Mouse (Mus musculus): ENCODE data around the gene Eif4h. TPM values are rescaled to one million over a fixed set of nuclear protein-coding genes. Genes with fewer than 3 reads are reported as not detected.

Gene Eif4h
- total RNA-seq, 2 experiments from 2014 or later = 285 to 287 TPM

DNA sequence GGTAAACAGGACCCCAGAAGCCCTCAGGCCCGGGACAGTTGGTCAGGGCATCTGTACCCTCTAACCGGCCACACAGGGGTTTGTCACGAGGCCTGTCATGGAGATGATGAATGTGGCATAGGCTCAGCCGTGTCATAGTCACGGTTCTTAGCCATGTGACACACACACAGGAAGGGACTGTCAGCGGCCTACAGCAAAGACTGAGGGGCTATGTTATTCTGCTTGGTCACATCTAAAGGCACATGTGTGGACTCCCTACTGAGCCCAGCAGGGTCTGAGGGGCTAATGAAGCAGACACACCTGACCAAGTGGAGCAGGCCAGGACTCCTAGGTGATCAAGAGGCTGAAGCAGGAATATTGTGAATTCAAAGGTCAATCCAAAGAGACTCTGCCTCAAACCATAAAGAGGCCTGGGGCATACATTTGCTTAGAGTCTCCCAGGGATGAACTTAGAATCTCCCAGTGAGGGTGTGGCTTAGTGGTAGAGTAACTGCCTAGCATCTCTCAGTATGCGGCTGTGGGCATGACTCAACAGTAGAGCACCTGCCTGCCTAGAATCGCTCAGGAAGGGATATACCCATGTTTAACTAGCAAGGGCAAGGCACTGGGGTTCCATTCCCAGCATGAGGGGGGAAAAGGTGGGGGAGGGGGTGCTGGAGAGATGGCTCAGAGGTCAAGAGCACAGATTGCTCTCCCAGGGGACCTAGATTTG lies 27.3 kb downstream of the Eif4h start:
- intact Hi-C loops (cut with DNase I) = no loop called here
- DNase-seq = no peak

GRCm38 (mm10) chr5:134609916-134610643 lies 29.2 kb downstream of the Eif4h start:
- DNase-seq = no peak
- intact Hi-C loops (cut with DNase I) = no loop called here

DNA sequence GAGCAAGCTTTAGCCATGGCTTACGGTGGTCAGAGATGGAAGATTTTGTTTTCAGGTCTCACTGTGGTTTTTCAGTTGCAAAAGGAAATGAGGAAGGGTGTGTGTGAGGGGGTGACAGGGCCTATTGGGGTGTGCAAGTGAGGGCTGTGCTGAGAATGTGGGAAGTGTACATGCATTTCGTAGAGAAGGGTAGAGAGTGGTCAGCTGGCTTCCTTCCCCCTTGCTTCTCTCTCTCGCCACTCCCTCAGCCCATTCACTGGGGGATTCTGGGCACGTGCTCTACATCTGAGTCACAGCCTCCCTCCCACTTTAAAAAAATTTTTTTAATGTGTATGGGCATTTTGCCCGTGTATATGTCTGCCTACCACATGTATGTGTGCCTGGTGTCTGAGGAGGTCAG lies 32.2 kb downstream of the Eif4h start:
- DNase-seq = no peak
- intact Hi-C loops (cut with DNase I) = no loop called here

- intact Hi-C loops (cut with DNase I) = no loop called here
- no peak for DNase-seq
These were observed 33.0 kb downstream of the Eif4h start for GRCm38 (mm10) chr5:134606314-134606713.

DNA sequence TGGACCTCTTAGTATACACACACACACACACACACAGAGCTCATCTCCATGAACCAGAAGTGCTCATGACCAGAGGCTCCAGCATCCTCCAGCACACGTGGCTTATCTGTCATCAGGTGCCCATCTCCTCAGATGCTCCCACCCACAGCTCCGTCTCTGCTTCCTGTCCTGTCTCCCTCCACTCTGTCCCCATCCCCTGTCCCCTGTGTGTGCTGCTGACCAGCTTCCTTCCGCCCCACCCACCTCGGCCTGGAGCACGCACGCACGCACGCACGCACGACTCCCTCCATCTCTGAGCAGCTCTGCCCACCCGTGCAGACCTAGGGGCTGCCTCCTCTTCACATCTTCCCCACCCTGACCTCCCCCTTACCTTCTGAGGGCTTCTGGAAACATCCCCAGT lies 34.9 kb downstream of the Eif4h start:
- DNase-seq = no peak
- intact Hi-C loops (cut with DNase I) = no loop called here

DNA sequence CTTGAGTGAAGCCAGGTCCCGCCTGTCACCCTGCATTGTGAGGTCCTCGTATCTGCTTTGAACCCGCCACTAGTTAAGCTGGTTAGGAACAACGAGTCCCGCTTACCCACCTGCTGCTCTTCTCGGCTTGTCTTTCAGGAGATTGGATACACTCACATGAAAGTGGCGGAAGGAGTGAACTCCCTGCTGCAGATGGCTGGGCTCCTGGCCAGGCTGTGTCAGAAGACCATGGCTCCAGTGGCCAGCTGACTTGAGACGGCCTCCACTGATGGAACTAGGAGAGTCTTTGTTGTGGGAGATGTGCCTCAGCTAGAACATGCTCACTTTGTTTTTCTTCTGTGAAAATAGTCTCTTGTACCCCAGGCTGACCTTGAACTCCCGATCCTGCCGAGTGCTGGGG lies 41.6 kb downstream of the Eif4h start:
- intact Hi-C loops (cut with DNase I) = no loop called here
- peak; percentile 68 for DNase-seq

DNA sequence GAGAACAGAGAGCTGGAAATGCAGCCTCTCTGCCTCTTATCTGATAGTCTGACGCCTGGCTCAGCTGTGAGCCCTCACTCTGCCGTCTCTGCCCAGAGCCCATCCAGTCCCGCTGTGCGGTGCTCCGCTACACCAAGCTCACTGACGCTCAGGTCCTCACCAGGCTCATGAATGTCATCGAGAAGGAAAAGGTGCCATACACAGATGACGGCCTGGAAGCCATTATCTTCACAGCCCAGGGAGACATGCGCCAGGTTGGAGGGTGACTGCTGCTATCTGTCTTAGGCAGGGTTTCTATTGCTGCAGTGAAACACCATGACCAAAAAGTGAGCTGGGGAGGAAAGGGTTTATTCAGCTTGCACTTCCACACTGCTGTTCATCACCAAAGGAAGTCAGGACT lies 46.2 kb downstream of the Eif4h start:
- intact Hi-C loops (cut with DNase I) = no loop called here
- no peak for DNase-seq

DNA sequence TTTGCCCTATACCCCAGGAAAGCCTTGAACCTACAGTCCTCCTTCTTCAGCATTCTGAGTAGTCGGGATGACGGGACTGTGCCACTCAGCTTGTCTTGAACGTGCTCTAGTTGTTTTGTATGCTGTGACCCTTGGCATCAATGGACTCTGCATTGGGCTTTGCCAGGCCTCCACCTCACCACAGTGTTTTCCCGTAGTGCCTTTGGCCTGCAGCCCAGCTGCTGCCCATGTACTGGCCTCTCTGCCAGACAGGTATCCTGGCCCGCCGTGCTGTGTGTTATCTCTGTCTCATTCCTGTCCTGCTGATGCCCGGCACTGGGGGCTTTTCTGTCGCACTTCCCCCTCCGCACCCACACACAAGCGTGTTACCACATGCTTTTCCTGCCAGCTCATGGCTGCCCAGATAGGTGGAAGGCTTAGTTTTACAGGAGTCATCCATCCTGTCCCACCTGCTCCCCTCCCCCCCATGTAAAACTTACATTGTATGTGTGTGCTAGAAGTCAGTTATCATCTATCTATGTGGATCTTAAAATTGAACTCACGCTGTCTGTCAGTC lies 47.2 kb downstream of the Eif4h start:
- peak; percentile 27 for DNase-seq
- intact Hi-C loops (cut with DNase I) = no loop called here

GRCm38 (mm10) chr5:134589900-134590299 lies 49.4 kb downstream of the Eif4h start:
- DNase-seq = no peak
- intact Hi-C loops (cut with DNase I) = loop anchor here (10.0 kb wide), 1 partner anchor 195 kb away; no protein-coding TSS in a partner anchor

- intact Hi-C loops (cut with DNase I) = loop anchor here (5.0 to 10.0 kb wide), 2 partner anchors 92 to 190 kb away; no protein-coding TSS in a partner anchor
- DNase-seq = no peak
These were observed 54.5 kb downstream of the Eif4h start for GRCm38 (mm10) chr5:134584798-134585197.

DNA sequence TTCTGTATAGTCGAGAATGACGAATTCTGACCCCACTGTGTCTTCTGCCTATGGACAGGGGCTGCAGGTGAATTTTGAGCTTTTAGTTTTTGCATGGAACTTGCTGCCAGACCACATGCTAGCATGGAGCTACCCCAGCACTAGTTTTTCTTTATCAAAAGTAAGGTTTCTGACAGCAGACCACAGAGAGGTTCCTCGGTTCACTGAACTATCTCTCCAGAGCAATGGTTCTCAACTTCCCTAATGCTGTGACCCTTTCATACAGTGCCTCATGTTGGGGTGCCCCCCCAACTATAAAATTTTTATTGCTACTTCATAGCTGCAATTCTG lies 55.4 kb downstream of the Eif4h start:
- DNase-seq = no peak
- intact Hi-C loops (cut with DNase I) = loop anchor here (5.0 to 10.0 kb wide), 2 partner anchors 92 to 189 kb away; no protein-coding TSS in a partner anchor

DNA sequence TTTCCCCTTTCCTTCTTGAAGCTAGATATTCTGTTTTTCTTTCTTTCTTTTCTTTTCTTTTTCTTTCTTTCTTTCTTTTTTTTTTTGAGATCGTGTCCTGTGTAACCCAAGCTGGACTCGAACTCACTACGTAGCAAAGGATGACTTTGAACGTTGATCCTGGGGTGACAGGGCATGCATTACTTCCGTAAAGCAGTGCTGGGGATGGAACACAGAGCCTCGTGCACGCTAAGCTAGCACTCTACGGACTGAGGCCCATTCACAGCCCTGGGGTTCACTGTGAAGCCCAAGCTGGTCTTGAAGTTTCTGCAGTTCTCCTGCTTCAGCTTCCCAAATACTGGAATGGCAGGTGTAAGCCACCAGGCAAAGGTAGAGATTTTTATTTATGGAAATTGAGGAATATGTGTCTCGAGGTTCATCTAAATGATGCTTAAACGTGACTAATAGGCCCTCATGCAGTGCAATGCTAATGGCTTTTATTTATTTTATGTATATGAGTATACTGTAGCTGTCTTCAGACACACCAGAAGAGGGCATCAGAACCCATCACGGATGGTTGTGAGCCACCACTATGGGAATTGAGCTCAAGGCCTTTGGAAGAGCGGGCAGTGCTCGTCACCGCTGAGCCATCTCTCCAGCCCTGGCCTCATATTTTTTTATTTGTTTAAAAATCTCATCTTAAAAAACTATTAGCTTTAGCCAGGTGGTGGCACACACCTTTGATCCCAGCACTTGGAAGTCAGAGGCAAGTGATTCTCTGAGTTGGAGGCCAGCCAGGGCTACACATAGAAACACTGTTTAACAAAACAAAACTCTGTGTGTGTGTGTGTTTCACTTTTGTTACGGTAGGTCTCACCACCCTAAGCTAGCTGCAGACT lies 56.0 kb downstream of the Eif4h start:
- no peak for DNase-seq

GRCm38 (mm10) chr5:134582221-134582907 lies 56.9 kb downstream of the Eif4h start:
- DNase-seq = peak; percentile 97
- intact Hi-C loops (cut with DNase I) = loop anchor here (5.0 to 10.0 kb wide), 2 partner anchors 90 to 188 kb away; no protein-coding TSS in a partner anchor

More for the DNA sequence above, 56.0 kb downstream of the Eif4h start:
- intact Hi-C loops (cut with DNase I) = loop anchor here (5.0 to 10.0 kb wide), 2 partner anchors 91 to 188 kb away; no protein-coding TSS in a partner anchor

DNA sequence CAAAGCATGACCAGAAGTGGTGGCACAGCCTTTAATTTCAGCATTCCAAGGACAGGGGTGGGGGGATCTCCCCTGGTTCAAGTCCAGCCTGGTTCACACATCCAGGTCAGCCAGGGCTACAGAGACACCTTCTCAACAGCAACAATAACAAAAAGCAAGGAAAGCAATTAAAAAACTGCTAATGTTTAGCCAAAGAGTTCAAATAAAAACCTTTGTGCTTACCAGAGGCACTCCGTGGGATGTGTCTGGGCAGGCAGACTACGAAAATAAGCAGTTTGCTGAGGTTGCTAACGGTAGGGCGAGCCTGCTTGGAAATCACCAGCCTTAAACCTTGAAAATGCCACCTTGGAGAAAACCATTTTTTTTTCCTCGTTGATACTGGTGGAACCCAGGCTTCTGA lies 58.1 kb downstream of the Eif4h start, which contains the start of gene Rfc2:
Gene Rfc2 (plus strand): TSS at position 221 of the 400 bp plus-strand sequence.
- intact Hi-C loops (cut with DNase I) = loop anchor here (5.0 to 10.0 kb wide), 2 partner anchors 89 to 186 kb away; no protein-coding TSS in a partner anchor
- no peak for DNase-seq

DNA sequence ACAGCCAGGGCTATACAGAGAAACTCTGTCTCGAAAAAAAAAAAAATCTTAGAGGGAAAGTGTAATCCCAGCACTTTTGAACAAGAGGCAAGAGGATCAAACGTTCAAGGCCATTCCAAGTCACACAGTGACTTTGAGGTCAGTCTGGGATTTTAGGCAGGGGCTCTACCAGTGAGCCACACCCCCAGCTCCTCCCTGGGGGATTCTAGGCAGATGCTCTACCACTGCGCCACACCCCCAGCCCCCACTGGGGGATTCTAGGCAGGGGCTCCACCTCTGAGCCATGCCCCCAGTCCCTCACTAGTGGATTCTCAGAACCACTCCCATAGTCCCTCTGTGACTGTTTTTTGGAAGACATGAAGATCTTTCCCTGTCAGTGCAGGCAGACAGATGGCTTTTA lies 60.2 kb downstream of the Eif4h start:
- intact Hi-C loops (cut with DNase I) = no loop called here
- no peak for DNase-seq

- no peak for DNase-seq
- intact Hi-C loops (cut with DNase I) = no loop called here
These were observed 61.8 kb downstream of the Eif4h start for GRCm38 (mm10) chr5:134577534-134577933.

DNA sequence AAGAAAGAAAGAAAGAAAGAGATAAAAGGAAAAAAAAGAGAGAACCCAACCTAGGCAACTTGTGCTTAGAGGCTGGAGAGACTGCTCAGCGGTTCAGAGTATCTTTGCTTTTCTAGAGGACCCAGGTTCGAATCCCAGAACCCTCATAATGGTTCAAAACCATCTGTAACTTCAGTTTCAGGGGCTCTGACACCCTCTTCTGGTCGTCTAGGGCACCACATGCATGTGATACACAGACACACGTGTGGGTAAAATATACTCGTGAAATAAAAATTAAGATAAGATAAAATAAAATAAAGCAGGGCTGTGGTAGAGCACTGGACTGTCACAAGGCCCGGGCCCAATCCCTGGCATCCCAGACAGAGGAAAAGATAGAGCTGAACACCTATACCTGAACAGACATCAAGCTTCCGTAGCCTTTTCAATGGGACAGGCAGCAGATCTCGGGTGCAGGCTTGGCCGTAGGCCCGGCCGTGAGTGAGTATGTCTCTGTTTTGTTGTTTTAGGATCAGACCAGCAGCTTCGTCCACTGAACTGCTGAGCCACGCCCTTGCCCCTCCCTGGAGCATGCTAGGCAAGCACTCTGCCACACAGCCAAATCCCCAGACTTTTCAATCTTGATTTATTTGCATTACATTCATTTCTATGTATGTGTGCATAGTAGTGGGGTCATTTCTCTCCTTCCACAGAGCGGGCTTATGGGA lies 62.6 kb downstream of the Eif4h start:
- DNase-seq = no peak
- intact Hi-C loops (cut with DNase I) = no loop called here

- no peak for DNase-seq
- intact Hi-C loops (cut with DNase I) = no loop called here
These were observed 63.5 kb downstream of the Eif4h start for GRCm38 (mm10) chr5:134575833-134576232.

DNA sequence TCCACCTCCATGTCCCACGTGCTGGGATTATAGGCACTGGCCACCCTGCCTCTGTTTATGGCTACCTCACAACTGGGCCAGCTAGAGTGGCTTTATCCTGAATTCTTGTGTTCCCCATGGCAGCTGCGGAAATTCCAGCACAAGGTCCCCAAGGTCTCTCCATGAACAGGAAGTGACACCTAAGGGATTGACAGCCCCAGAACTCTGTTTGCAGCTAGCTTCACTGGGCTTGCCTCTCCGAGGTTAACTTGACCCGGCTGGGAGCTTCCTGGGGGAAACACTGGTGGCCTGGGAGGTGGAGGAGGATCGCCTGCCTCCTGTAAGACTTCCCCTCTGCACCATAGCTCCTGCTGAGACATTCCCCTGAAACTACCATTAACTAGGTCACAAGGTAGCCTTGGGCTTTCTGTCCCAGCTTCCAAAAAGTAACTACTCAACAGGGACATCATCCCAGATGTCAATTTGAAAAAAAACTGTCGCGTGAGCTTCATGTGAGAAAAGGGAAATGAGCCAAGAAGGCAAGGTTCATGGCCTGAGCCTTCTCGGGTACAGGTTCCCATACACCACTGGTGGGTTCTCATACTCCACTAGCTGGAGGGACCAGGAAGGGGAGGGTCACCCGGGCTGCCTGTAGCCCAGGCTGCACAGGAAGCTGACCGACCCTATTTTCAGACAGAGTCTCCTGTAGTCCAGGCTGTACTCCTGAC lies 66.6 kb downstream of the Eif4h start:
- intact Hi-C loops (cut with DNase I) = no loop called here
- no peak for DNase-seq

Measured in left cerebral cortex, postnatal 4 days (tissue).